Mouse (Mus musculus) midbrain, embryonic 11.5 days (tissue): ENCODE data around the gene Bri3. TPM values are rescaled to one million over a fixed set of nuclear protein-coding genes. Genes with fewer than 3 reads are reported as not detected.

Source experiments
- ATAC-seq: fragments of 200-750 bp; cut with Nextera tagmentation; 2 replicates; pipeline ENCODE4 v1.8.0; 2017; ENCODE audit warnings: moderate TSS enrichment, moderate library complexity; ENCODE audit not compliant: low FRiP score
- DNase-seq: peaks from one replicate; pipeline ENCODE4 v3.0.0; 2015; ENCODE audit warnings: low spot score; ENCODE audit errors: missing footprints
- H3K27ac ChIP-seq: fragments of 300-500 bp; sonication (generic); 2 replicates; pipeline ENCODE4 v1.5.1; 2014; ENCODE audit warnings: low read depth, low read length
- H3K27me3 ChIP-seq: fragments of 300-500 bp; sonication (generic); 2 replicates; pipeline ENCODE4 v1.6.1; 2014; ENCODE audit warnings: mild to moderate bottlenecking, low read length, moderate library complexity, mixed read lengths; ENCODE audit not compliant: control insufficient read depth, insufficient read depth
- H3K36me3 ChIP-seq: fragments of 300-500 bp; sonication (generic); 2 replicates; pipeline ENCODE4 v1.6.1; 2014; ENCODE audit warnings: mild to moderate bottlenecking, low read length, moderate library complexity, mixed read lengths; ENCODE audit not compliant: control insufficient read depth, insufficient read depth
- H3K4me1 ChIP-seq: fragments of 300-500 bp; sonication (generic); 2 replicates; pipeline ENCODE4 v1.6.1; 2014; ENCODE audit warnings: low read length; ENCODE audit not compliant: control insufficient read depth, insufficient read depth
- H3K4me2 ChIP-seq: fragments of 300-500 bp; sonication (generic); 2 replicates; pipeline ENCODE4 v1.6.1; 2014; ENCODE audit warnings: mild to moderate bottlenecking, moderate library complexity
- H3K4me3 ChIP-seq: fragments of 300-500 bp; sonication (generic); 2 replicates; pipeline ENCODE4 v1.5.1; 2014; ENCODE audit warnings: low read depth, low read length
- H3K9ac ChIP-seq: fragments of 300-500 bp; sonication (generic); 2 replicates; pipeline ENCODE4 v1.6.1; 2014; ENCODE audit warnings: low read length
- H3K9me3 ChIP-seq: fragments of 300-500 bp; sonication (generic); 2 replicates; pipeline ENCODE4 v1.6.1; 2016; ENCODE audit warnings: low read length; ENCODE audit not compliant: control insufficient read depth
- WGBS: fragments of 180-500 bp; shearing (Covaris S2); extraction: QIAGEN DNeasy Blood & Tissue Kit; methylation state at CpG from one replicate; pipeline ENCODE4 v1.1.7; 2014; 5-methylcytosine and 5-hydroxymethylcytosine counted together
- polyA plus RNA-seq: library from polyadenylated mRNA; unstranded; fragments of >200 nt; fragmentation: Nextera tagmentation; extraction: Ambion mirVana; gene quantifications from 2 replicates; pipeline ENCODE4 v1.2.1, GENCODE M21; 2014

Gene Bri3
- polyA plus RNA-seq, 1 experiment from 2014 or later = 130 TPM

DNA sequence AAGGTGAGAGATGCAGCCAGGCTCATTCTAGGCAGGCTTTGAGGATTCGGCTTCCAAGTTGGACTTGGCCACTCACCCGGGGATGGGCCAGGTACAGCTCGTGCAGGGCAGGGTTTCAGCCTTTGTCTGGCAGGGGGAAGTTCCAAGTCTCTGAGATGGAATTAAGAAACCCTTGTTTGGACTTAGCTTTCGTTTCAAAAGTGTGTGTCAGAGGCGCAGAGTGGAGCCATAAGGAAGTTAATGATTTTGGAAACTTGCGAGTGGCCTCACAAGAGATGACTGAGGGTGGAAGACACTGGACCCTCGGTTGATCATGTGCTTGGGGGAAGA, 12.3 kb downstream of the Bri3 start:
- Histone ChIP-seq H3K27me3 (no peaks in the 10 kb centered on the region), H3K4me2 (peak overlapping the region; percentile 87), H3K36me3 (peaks cover 3% of the 10 kb centered on the region; the same call in 1 of the 2 replicates), H3K4me1 (peaks cover 31% of the 10 kb centered on the region), H3K4me3 (peak overlapping the region; percentile 99), H3K9me3 (no peaks in the 10 kb centered on the region), H3K9ac (peak overlapping the region; percentile 93), H3K27ac (peak overlapping the region; percentile 80; the same call in 1 of the 2 replicates)
- ATAC-seq (no peak), DNase-seq (no peak)
- 16% methylated on average over 7 of the region's 7 CpGs for WGBS

DNA sequence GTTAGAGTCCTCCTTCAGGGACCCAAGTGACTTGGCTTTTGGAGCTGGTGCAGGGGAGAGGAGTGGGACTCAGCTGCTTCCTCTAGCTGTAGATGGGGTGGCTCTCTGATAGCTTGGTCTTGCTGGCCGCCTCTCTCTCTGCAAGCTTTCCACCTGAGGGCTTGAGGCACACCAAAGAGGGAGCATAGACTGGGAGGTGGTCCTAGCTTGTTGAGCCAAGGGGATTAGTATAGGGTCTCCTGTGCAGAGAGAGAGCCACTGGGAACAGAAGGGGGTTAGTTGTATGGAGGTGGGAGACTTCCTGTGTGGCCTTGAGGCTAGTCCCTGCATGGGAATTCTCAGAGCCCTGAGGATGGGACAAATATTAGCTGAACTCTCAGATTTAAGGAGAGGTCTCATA, 12.7 kb downstream of the Bri3 start:
- H3K36me3 ChIP-seq = peaks cover 3% of the 10 kb centered on the region; the same call in 1 of the 2 replicates
- H3K9me3 ChIP-seq = no peaks in the 10 kb centered on the region
- H3K27ac ChIP-seq = peak overlapping the region; percentile 80; the same call in 1 of the 2 replicates
- peak overlapping the region; percentile 93 for H3K9ac ChIP-seq
- H3K4me2 ChIP-seq = peak overlapping the region; percentile 87
- ATAC-seq = no peak
- DNase-seq = no peak
- no peaks in the 10 kb centered on the region for H3K27me3 ChIP-seq
- H3K4me1 ChIP-seq = peaks cover 31% of the 10 kb centered on the region
- WGBS = 27% methylated on average over 1 of the region's 1 CpGs
- peak overlapping the region; percentile 99 for H3K4me3 ChIP-seq

DNA sequence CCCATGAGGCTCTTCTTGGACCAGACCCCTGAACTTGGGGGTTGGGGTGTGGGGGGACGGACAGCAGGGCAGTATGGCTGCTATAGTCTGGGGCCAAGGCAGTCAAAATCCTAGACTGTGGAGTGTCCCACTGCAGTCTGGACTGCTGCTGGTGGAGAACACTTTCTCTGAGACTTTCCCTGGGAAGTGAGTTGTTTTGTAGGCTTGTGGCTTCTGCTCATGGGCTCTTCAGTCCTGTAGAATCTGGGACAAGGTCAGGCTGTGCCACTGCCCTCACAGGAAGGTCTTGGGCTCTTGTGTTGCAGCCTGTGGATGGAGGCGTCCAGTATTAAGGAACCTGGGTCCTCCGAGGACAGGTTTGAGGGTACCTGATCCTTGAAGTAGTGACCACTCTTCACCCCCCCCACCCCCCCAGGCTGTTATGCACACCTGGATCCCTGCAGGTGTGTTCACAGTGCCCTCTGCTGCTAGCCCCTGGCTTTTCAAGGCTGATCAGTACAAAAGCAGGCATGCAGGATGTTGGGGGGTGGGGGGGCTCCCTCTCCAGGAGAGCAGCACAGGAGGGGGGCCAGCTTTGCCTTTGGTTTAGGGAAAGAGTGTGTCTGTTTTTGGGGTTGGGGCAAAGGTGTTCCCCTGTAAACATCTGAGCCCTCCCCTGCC, 13.3 kb downstream of the Bri3 start:
- H3K9ac ChIP-seq = peak overlapping the region; percentile 93
- ATAC-seq = no peak
- H3K36me3 ChIP-seq = peaks cover 3% of the 10 kb centered on the region; the same call in 1 of the 2 replicates
- 72% methylated on average over 3 of the region's 3 CpGs for WGBS
- peaks cover 31% of the 10 kb centered on the region for H3K4me1 ChIP-seq
- no peaks in the 10 kb centered on the region for H3K9me3 ChIP-seq
- H3K27ac ChIP-seq = no peak overlapping the region
- H3K4me2 ChIP-seq = peak overlapping the region; percentile 87
- no peak for DNase-seq
- H3K27me3 ChIP-seq = no peaks in the 10 kb centered on the region
- peak overlapping the region; percentile 99 for H3K4me3 ChIP-seq

DNA sequence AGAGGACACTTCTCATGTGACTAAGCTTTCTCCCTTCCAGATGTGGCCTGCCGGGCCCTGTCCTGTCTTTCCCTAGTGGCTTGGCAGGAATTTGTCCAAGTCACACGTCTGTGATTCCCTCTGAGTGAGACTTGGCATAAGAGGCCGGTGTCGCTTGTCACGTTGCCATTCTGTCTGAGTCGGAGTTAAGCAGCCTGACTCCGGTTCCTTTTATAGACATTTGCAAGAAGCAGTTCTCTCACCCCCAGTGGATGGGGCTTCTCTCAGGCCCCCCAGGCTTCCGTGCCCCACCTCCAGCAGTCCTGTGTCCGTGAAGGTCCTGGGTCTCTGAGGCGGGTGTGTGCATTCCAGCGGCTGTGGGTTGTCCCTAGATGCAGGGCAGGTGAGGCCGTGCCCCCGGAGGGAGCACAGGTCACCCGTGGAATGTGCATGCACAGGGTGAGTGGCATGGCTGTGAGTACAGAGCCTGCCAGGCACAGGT, 13.9 kb downstream of the Bri3 start:
- Histone ChIP-seq H3K4me3 (peak overlapping the region; percentile 99; the same call in 1 of the 2 replicates), H3K4me2 (peak overlapping the region; percentile 87), H3K9me3 (no peaks in the 10 kb centered on the region), H3K36me3 (peaks cover 3% of the 10 kb centered on the region; the same call in 1 of the 2 replicates), H3K27ac (no peak overlapping the region), H3K9ac (peak overlapping the region; percentile 93; the same call in 1 of the 2 replicates), H3K4me1 (peaks cover 31% of the 10 kb centered on the region), H3K27me3 (no peaks in the 10 kb centered on the region)
- ATAC-seq = no peak
- WGBS = 41% methylated on average over 14 of the region's 14 CpGs
- DNase-seq = no peak

DNA sequence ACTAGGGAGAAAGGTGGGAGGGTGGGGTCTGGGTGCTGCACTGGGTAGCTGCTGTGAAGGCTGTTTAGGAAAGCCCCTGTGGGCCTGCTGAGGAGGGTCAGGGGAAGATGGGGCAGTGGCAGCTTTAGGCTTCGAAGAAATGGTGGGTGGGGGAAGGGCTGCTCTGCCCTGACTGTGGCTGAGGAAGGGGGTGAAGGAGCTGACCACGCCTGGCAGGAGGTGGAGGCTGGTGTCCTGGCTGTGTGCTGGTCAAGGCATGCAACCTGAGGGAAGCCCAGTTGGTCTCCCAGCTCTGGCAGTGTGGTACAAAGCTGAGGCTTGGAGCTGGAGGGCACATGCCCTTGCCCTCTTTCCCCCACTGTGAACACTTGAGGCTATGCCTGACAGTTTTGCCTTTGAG, 14.4 kb downstream of the Bri3 start:
- 16% methylated on average over 2 of the region's 2 CpGs for WGBS
- ATAC-seq = no peak
- Histone ChIP-seq H3K27ac (no peak overlapping the region), H3K9me3 (no peaks in the 10 kb centered on the region), H3K4me1 (peaks cover 31% of the 10 kb centered on the region), H3K4me2 (peak overlapping the region; percentile 87), H3K4me3 (no peak overlapping the region), H3K9ac (peak overlapping the region; percentile 10; the same call in 1 of the 2 replicates), H3K27me3 (no peaks in the 10 kb centered on the region), H3K36me3 (peaks cover 3% of the 10 kb centered on the region; the same call in 1 of the 2 replicates)
- no peak for DNase-seq

DNA sequence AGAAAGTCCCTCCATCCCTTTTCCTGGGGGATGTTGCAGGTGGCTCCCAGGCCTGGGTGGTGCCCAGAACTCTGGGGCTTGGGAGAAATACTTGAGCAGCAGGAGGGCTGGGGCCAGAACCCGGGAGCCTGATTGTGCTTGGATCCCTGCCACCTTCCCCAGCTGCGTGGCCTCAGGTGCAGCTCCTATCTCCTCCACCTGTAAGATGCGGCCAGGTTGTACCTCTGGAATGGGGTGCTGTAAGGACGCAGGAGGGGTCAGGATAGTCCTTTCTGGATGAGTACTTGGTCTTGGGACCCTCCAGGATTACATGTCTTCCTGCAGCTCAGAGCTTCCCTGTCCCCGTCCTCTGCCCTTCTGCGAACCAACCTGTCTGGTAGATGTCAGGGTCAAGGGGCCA, 15.0 kb downstream of the Bri3 start:
- Histone ChIP-seq H3K27ac (no peak overlapping the region), H3K4me2 (no peak overlapping the region), H3K36me3 (peaks cover 3% of the 10 kb centered on the region; the same call in 1 of the 2 replicates), H3K9me3 (no peaks in the 10 kb centered on the region), H3K4me1 (peaks cover 31% of the 10 kb centered on the region), H3K27me3 (no peaks in the 10 kb centered on the region), H3K4me3 (no peak overlapping the region), H3K9ac (no peak overlapping the region)
- DNase-seq (no peak), ATAC-seq (no peak)
- WGBS = 63% methylated on average over 6 of the region's 6 CpGs

DNA sequence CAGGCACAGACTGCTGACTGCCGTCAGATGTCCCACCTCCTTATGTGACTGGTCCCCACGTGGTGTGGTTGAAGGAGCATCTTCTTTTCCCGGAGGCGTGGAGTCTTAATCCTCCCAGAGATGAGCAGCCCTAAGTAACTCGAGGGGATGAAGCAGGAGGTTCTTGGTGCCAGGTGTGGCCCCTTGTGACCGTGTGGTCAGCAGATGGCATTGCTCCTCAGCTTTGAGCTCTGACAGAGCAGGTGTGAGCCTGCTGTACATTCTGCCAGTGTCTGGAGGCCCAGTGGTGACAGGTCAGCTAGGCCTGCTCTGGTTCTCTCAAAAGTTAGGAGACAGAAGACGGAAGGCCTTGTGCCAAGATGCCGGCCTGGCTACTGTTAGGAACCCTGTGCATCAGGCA, 16.2 kb downstream of the Bri3 start:
- H3K36me3 ChIP-seq = peaks cover 3% of the 10 kb centered on the region; the same call in 1 of the 2 replicates
- no peak for ATAC-seq
- WGBS = 84% methylated on average over 8 of the region's 8 CpGs

DNA sequence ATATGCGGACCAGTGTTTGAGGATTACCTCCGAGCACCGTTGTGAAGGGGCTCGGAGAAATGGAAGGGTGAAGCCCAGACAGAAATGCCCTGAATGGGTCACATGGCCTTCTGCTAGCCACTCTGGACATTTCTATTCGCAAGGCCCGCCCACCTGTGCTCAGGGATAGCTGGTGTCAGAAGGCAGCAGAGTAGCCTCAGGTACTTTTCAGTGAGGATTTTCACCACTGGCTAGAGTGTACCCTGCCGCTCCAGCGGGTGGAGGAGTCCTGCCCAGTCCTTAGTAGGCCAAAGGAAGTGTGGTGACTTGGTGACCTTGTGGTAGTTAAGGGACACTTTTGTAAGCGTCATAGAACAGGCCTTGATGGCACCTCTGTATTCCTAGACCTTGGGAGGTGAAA, 17.1 kb downstream of the Bri3 start:
- Histone ChIP-seq H3K36me3 (peaks cover 3% of the 10 kb centered on the region; the same call in 1 of the 2 replicates), H3K9ac (no peak overlapping the region), H3K27ac (no peak overlapping the region), H3K4me1 (peaks cover 28% of the 10 kb centered on the region), H3K4me2 (no peak overlapping the region), H3K9me3 (no peaks in the 10 kb centered on the region), H3K27me3 (no peaks in the 10 kb centered on the region), H3K4me3 (no peak overlapping the region)
- no peak for DNase-seq
- WGBS = 90% methylated on average over 9 of the region's 9 CpGs
- no peak for ATAC-seq

More for the DNA sequence above, 16.2 kb downstream of the Bri3 start:
- no peak overlapping the region for H3K4me3 ChIP-seq
- no peaks in the 10 kb centered on the region for H3K9me3 ChIP-seq
- DNase-seq = no peak
- H3K4me1 ChIP-seq = peaks cover 28% of the 10 kb centered on the region
- no peak overlapping the region for H3K27ac ChIP-seq
- H3K9ac ChIP-seq = no peak overlapping the region
- no peaks in the 10 kb centered on the region for H3K27me3 ChIP-seq
- no peak overlapping the region for H3K4me2 ChIP-seq

DNA sequence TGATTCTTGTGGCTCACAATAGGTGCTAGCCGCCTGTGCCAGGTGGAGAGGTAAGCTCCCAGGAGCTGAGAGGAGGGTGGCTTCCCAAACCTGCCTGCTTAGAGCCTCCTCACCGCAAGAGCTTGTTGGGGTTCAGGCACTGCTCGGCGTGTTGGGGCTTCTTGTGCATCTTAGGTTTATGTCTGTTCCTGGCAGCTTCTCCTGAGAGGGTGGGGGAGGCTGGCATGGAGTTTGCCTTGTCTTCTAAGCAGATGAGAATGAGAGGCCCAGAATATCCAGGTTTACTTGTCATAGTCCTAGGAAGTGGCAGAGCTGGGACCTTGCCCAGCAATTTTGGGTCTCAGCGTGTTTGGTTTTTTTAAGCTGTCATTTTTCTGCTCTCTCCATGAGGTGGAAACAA, 17.6 kb downstream of the Bri3 start:
- Histone ChIP-seq H3K9me3 (no peaks in the 10 kb centered on the region), H3K4me2 (no peak overlapping the region), H3K4me1 (peaks cover 26% of the 10 kb centered on the region), H3K36me3 (peaks cover 3% of the 10 kb centered on the region; the same call in 1 of the 2 replicates), H3K9ac (no peak overlapping the region), H3K4me3 (no peak overlapping the region), H3K27me3 (no peaks in the 10 kb centered on the region), H3K27ac (no peak overlapping the region)
- ATAC-seq = no peak
- 87% methylated on average over 5 of the region's 5 CpGs for WGBS
- no peak for DNase-seq
